ENCODE assay signal across 21 mouse cellular contexts in the genomic region with DNA sequence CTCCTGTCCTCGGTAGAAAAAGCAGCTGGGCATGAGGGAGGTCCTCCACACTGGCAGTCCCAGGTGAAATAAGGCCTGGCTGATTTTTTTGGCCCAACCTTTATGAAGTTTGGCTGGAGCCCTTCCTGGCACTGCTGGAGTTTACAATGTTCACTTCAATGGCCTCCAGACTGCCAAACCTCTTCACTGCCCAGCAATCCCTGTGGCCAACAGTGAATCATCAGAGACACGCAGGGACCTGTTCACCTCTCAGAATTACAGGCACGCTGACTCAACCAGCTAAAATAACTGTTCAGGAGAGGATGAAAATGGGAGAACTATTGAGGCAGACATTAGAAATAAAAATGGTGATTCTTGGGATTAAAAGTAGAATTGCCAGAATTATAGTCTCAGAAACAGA.
A peak's percentile ranks its signal among the peaks of the same experiment; 100 is the strongest.
DNase-seq lines count a peak whose midpoint lies in the region; TF ChIP-seq lines count a peak whose summit lies in the region.
"Had no signal": no experiment of that assay in that cellular context is flagged by ENCODE, and none has a peak within 500 bp of the region (broad histone marks: within the 10 kb centered on the region; RNA-seq: fewer than 3 reads in every experiment).

No protein-coding gene starts in this region.

- no peaks in the 10 kb centered on the region for H3K4me1 ChIP-seq in thymus, adult 2 months (replicated peaks; ENCODE audit: control insufficient read depth, insufficient read depth, low read length)
- H3K4me1 ChIP-seq: hindbrain, embryonic 12.5 days; kidney, embryonic 15.5 days; limb, embryonic 10.5 days; liver, embryonic 13.5 days; lung, embryonic 15.5 days had no signal

- no peak overlapping the region for H3K4me3 ChIP-seq in thymus, adult 2 months (ENCODE audit: control insufficient read depth, insufficient read depth, low read length)
- H3K4me3 ChIP-seq: embryonic facial prominence, embryonic 12.5 days; hindbrain, embryonic 12.5 days; kidney, embryonic 15.5 days; limb, embryonic 10.5 days; liver, embryonic 13.5 days; lung, embryonic 15.5 days had no signal

- H3K27me3 ChIP-seq in thymus, adult 2 months (ENCODE audit: control insufficient read depth, insufficient read depth, low read length), result no peaks in the 10 kb centered on the region
- H3K27me3 ChIP-seq: embryonic facial prominence, embryonic 12.5 days; hindbrain, embryonic 12.5 days; kidney, embryonic 15.5 days; liver, embryonic 13.5 days; lung, embryonic 15.5 days had no signal

- peak; percentile 2 for DNase-seq in cerebellum, adult 11 months
- DNase-seq in cerebellum, postnatal 4 days (ENCODE audit: low spot score in 2 of 2), result no peak
- DNase-seq in Muller cell, postnatal 12 days (ENCODE audit: inconsistent ontology term), result peak; percentile 58
- peak; percentile 9 to 13 for DNase-seq in cerebellum, adult 18-20 months
- peak; percentile 11 to 15 for DNase-seq in cerebellum, postnatal 36 days
- DNase-seq in thymus, adult 2 months, result no peak
- DNase-seq in testis, postnatal 10 days (ENCODE audit: low spot score), result no peak
- DNase-seq in kidney, postnatal 25 days, result no peak
- DNase-seq: forebrain, postnatal 0 days; gastrocnemius, postnatal 14 days; heart, postnatal 10 days; liver, embryonic 13.5 days; midbrain, embryonic 14.5 days; thymus, postnatal 25 days had no signal

- WGBS in thymus, adult 2 months, result 88% methylated on average over 3 of the region's 3 CpGs

- no peaks in the 10 kb centered on the region for H3K36me3 ChIP-seq in thymus, adult 2 months (ENCODE audit: control insufficient read depth, insufficient read depth, low read length)
- H3K36me3 ChIP-seq: embryonic facial prominence, embryonic 12.5 days; G1E; hindbrain, embryonic 12.5 days; kidney, embryonic 15.5 days; limb, embryonic 10.5 days; liver, embryonic 13.5 days; lung, embryonic 15.5 days had no signal

- TF ChIP-seq CTCF in thymus, adult 2 months (IDR thresholded peaks at IDR 0.05; ENCODE audit: borderline replicate concordance, control insufficient read depth, extremely low read depth, insufficient read depth, low read length, poor library complexity), result no peak

- no peak overlapping the region for H3K27ac ChIP-seq in thymus, adult 2 months (ENCODE audit: control insufficient read depth, insufficient read depth, low read length)
- H3K27ac ChIP-seq: embryonic facial prominence, embryonic 12.5 days; hindbrain, embryonic 12.5 days; kidney, embryonic 15.5 days; limb, embryonic 10.5 days; liver, embryonic 13.5 days; lung, embryonic 15.5 days; stomach, postnatal 0 days had no signal

- no peak for TF ChIP-seq POLR2A in thymus, adult 2 months (IDR thresholded peaks at IDR 0.05; ENCODE audit: control insufficient read depth, extremely low read depth, insufficient read depth, low read length, poor library complexity)

Comparison
In these comparisons a context has a peak if more than half of its experiments do, and no peak if none do; other contexts are left out.
1. DNase-seq: peak in cerebellum, adult 11 months (single experiment), Muller cell, postnatal 12 days (single experiment), cerebellum, adult 18-20 months (2 of 2) and cerebellum, postnatal 36 days (2 of 2); none in cerebellum, postnatal 4 days (0 of 2), thymus, adult 2 months (single experiment), testis, postnatal 10 days (single experiment) and kidney, postnatal 25 days (0 of 2).